Mouse (Mus musculus) hindbrain, embryonic 12.5 days (tissue): ENCODE data around the gene Zfp655. TPM values are rescaled to one million over a fixed set of nuclear protein-coding genes. Genes with fewer than 3 reads are reported as not detected.

ENCODE experiments used
- ATAC-seq: fragments of 200-750 bp; cut with Nextera tagmentation; 2 replicates; pipeline ENCODE4 v1.8.0; 2017; ENCODE audit warnings: moderate TSS enrichment; ENCODE audit not compliant: low FRiP score
- H3K27ac ChIP-seq: fragments of 300-500 bp; sonication (generic); 2 replicates; pipeline ENCODE4 v1.5.1; 2016; ENCODE audit warnings: mild to moderate bottlenecking
- H3K27me3 ChIP-seq: fragments of 300-500 bp; sonication (generic); 2 replicates; pipeline ENCODE4 v1.6.1; 2016; ENCODE audit warnings: mild to moderate bottlenecking
- H3K36me3 ChIP-seq: fragments of 300-500 bp; sonication (generic); 2 replicates; pipeline ENCODE4 v1.6.1; 2016; ENCODE audit warnings: mild to moderate bottlenecking
- H3K4me1 ChIP-seq: fragments of 300-500 bp; sonication (generic); 2 replicates; pipeline ENCODE4 v1.6.1; 2016
- H3K4me2 ChIP-seq: fragments of 300-500 bp; sonication (generic); replicated peaks from 2 replicates; pipeline ENCODE4 v1.6.1; 2016; ENCODE audit warnings: mild to moderate bottlenecking
- H3K4me3 ChIP-seq: fragments of 300-500 bp; sonication (generic); 2 replicates; pipeline ENCODE4 v1.5.1; 2016; ENCODE audit warnings: mild to moderate bottlenecking
- H3K9ac ChIP-seq: fragments of 300-500 bp; sonication (generic); 2 replicates; pipeline ENCODE4 v1.6.1; 2016; ENCODE audit warnings: mild to moderate bottlenecking, moderate library complexity
- H3K9me3 ChIP-seq: fragments of 300-500 bp; sonication (generic); replicated peaks from 2 replicates; pipeline ENCODE4 v1.6.1; 2016; ENCODE audit warnings: mild to moderate bottlenecking
- whole genome bisulfite sequencing: fragments of 180-500 bp; shearing (Covaris S2); methylation state at CpG from one replicate; pipeline ENCODE4 v1.1.7; 2016; 5-methylcytosine and 5-hydroxymethylcytosine counted together
- polyA plus RNA-seq: library from polyadenylated mRNA; unstranded; fragments of >200 nt; fragmentation: Nextera tagmentation; extraction: Ambion mirVana; gene quantifications from 2 replicates; pipeline ENCODE4 v1.2.1, GENCODE M21; 2016

Zfp655 gene
- 43.6 and 45.9 TPM in 2 replicates for polyA plus RNA-seq

DNA sequence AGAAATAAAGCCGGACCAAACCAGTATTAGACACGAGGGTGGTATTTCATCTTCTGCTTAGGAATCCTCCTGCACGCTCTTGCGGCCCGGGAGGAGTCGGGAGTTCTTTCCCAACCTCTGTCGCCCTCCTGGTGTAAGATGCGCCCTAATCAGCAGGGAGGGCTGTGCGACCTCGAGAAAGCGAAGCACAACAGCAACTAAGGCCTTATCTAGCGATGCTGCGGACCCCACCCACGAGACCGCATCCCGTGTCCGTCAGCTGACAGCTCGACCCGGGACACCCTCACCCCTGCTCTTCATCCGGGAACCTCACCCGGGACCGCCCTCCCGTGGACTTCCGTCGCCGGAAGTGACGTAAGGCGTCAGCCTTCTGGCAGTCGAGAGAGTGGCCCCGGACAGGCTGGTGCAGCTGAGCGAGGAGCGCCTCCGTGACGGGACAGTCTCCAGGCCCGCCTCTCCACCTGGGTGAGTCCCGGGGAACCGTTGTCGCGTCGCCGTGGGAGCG lies at the start of gene Zfp655:
Gene Zfp655, plus strand, starts transcription at position 349 of the 505 bp plus-strand sequence.
- WGBS, result under 1% methylated on average over 42 of the region's 42 CpGs
- H3K27me3 ChIP-seq, result peaks cover 3% of the 10 kb centered on the region; the same call in 1 of the 2 replicates
- peaks cover 32% of the 10 kb centered on the region for H3K36me3 ChIP-seq
- H3K4me2 ChIP-seq, result peak within 1 kb of the TSS; percentile 77
- H3K9me3 ChIP-seq, result no peaks in the 10 kb centered on the region
- peak within 1 kb of the TSS; percentile 95 for H3K4me3 ChIP-seq
- peak; percentile 98 for ATAC-seq
- peak within 1 kb of the TSS; percentile 93 for H3K27ac ChIP-seq
- H3K4me1 ChIP-seq, result peaks cover 18% of the 10 kb centered on the region
- peak within 1 kb of the TSS; percentile 99 for H3K9ac ChIP-seq

- ATAC-seq, result no peak
- H3K4me1 ChIP-seq, result peaks cover 15% of the 10 kb centered on the region
- WGBS, result 93% methylated on average over 2 of the region's 2 CpGs
- H3K9me3 ChIP-seq, result no peaks in the 10 kb centered on the region
- no peak overlapping the region for H3K27ac ChIP-seq
- peaks cover 74% of the 10 kb centered on the region for H3K36me3 ChIP-seq
- no peak overlapping the region for H3K9ac ChIP-seq
- no peak overlapping the region for H3K4me2 ChIP-seq
- no peak overlapping the region for H3K4me3 ChIP-seq
- no peaks in the 10 kb centered on the region for H3K27me3 ChIP-seq
Observed at GRCm38 (mm10) chr5:145185244-145185643, 46.3 kb upstream of the Zfp655 start.

GRCm38 (mm10) chr5:145189416-145189815 lies 42.1 kb upstream of the Zfp655 start:
- Histone ChIP-seq H3K4me1 (peaks cover 25% of the 10 kb centered on the region), H3K9ac (no peak overlapping the region), H3K4me2 (no peak overlapping the region), H3K27me3 (no peaks in the 10 kb centered on the region), H3K9me3 (no peaks in the 10 kb centered on the region), H3K4me3 (no peak overlapping the region), H3K36me3 (peaks cover 36% of the 10 kb centered on the region), H3K27ac (no peak overlapping the region)
- ATAC-seq, result no peak
- WGBS, result 98% methylated on average over 6 of the region's 6 CpGs

- no peaks in the 10 kb centered on the region for H3K27me3 ChIP-seq
- H3K4me1 ChIP-seq, result peaks cover 25% of the 10 kb centered on the region
- no peaks in the 10 kb centered on the region for H3K9me3 ChIP-seq
- peak overlapping the region; percentile 83 for H3K4me3 ChIP-seq
- peak overlapping the region; percentile 65 for H3K4me2 ChIP-seq
- ATAC-seq, result no peak
- 0 out of 2 replicates have a peak overlapping the region, but pooled peaks have one; percentile 12 for H3K27ac ChIP-seq
- peak overlapping the region; percentile 91 for H3K9ac ChIP-seq
- H3K36me3 ChIP-seq, result peaks cover 39% of the 10 kb centered on the region
- 54% methylated on average over 5 of the region's 5 CpGs for WGBS
Observed at GRCm38 (mm10) chr5:145190373-145190772, 41.1 kb upstream of the Zfp655 start.

GRCm38 (mm10) chr5:145190875-145191798 lies 40.4 kb upstream of the Zfp655 start:
- peaks cover 25% of the 10 kb centered on the region for H3K4me1 ChIP-seq
- H3K9ac ChIP-seq, result peak overlapping the region; percentile 91
- no peaks in the 10 kb centered on the region for H3K27me3 ChIP-seq
- peak overlapping the region; percentile 83 for H3K4me3 ChIP-seq
- WGBS, result 2% methylated on average over 41 of the region's 41 CpGs
- H3K36me3 ChIP-seq, result peaks cover 39% of the 10 kb centered on the region
- ATAC-seq, result peak; percentile 91
- H3K27ac ChIP-seq, result peak overlapping the region; percentile 86
- H3K4me2 ChIP-seq, result peak overlapping the region; percentile 65
- no peaks in the 10 kb centered on the region for H3K9me3 ChIP-seq

GRCm38 (mm10) chr5:145191962-145192361 lies 39.6 kb upstream of the Zfp655 start, which contains the start of gene Atp5j2:
Gene Atp5j2, minus strand, starts transcription at chr5:145192062.
- Histone ChIP-seq H3K36me3 (peaks cover 33% of the 10 kb centered on the region), H3K27ac (peak within 1 kb of the TSS; percentile 86), H3K4me3 (peak within 1 kb of the TSS; percentile 83), H3K9ac (peak within 1 kb of the TSS; percentile 91), H3K4me2 (peak within 1 kb of the TSS; percentile 65), H3K4me1 (peaks cover 25% of the 10 kb centered on the region), H3K27me3 (no peaks in the 10 kb centered on the region), H3K9me3 (no peaks in the 10 kb centered on the region)
- no peak; the same call in 1 of the 2 replicates for ATAC-seq
- WGBS, result 88% methylated on average over 2 of the region's 2 CpGs

GRCm38 (mm10) chr5:145200387-145200786 lies 31.1 kb upstream of the Zfp655 start:
- H3K4me3 ChIP-seq, result peak overlapping the region; percentile 68; the same call in 1 of the 2 replicates
- peak overlapping the region; percentile 88 for H3K4me2 ChIP-seq
- no peak overlapping the region for H3K9ac ChIP-seq
- WGBS, result 80% methylated on average over 7 of the region's 7 CpGs
- no peaks in the 10 kb centered on the region for H3K9me3 ChIP-seq
- H3K27ac ChIP-seq, result no peak overlapping the region
- peaks cover 11% of the 10 kb centered on the region for H3K36me3 ChIP-seq
- ATAC-seq, result no peak
- peaks cover 21% of the 10 kb centered on the region for H3K4me1 ChIP-seq
- no peaks in the 10 kb centered on the region for H3K27me3 ChIP-seq

DNA sequence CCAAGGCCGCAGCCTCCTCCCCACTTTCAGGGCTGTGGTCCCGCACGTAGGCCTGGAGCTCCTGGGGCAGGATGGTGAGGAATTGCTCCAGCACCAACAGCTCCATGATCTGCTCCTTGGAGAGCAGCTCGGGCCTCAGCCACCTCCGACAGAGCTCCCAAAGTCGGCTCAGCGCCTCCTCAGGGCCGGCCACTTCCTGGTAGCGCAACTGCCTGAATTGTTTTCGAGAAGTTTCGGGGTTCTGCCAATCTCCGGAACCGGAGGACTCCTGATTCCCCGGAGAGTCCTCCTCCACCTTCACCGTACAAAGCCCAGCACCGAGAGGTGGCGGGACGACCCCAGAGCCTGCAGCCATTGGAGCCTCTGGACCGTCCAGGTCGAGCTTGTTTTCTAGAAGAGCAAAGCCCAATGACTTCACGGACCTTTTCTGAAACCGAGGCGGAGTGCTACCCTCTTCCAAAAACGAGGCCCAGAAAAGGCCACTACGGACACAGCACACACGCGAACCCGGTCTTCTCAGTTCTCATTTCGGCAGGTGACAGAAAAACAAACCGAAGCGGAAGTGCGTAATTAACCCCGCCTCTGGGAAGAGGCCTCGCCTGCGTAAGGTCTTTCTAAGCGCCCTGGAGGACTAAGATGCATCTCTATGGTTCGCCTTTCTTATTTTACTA lies 30.1 kb upstream of the Zfp655 start, which contains the start of gene Zkscan14:
Gene Zkscan14, minus strand, starts transcription at position 548 of the 671 bp plus-strand sequence.
- peak within 1 kb of the TSS; percentile 74 for H3K9ac ChIP-seq
- WGBS, result 3% methylated on average over 37 of the region's 37 CpGs
- peak within 1 kb of the TSS; percentile 68 for H3K4me3 ChIP-seq
- H3K4me2 ChIP-seq, result peak within 1 kb of the TSS; percentile 88
- no peak for ATAC-seq
- no peaks in the 10 kb centered on the region for H3K27me3 ChIP-seq
- H3K4me1 ChIP-seq, result peaks cover 27% of the 10 kb centered on the region
- no peaks in the 10 kb centered on the region; the same call in 1 of the 2 replicates for H3K36me3 ChIP-seq
- peak within 1 kb of the TSS; percentile 60 for H3K27ac ChIP-seq
- no peaks in the 10 kb centered on the region for H3K9me3 ChIP-seq

GRCm38 (mm10) chr5:145202446-145202845 lies 29.1 kb upstream of the Zfp655 start:
- WGBS, result 53% methylated on average over 3 of the region's 3 CpGs
- no peak overlapping the region for H3K4me3 ChIP-seq

DNA sequence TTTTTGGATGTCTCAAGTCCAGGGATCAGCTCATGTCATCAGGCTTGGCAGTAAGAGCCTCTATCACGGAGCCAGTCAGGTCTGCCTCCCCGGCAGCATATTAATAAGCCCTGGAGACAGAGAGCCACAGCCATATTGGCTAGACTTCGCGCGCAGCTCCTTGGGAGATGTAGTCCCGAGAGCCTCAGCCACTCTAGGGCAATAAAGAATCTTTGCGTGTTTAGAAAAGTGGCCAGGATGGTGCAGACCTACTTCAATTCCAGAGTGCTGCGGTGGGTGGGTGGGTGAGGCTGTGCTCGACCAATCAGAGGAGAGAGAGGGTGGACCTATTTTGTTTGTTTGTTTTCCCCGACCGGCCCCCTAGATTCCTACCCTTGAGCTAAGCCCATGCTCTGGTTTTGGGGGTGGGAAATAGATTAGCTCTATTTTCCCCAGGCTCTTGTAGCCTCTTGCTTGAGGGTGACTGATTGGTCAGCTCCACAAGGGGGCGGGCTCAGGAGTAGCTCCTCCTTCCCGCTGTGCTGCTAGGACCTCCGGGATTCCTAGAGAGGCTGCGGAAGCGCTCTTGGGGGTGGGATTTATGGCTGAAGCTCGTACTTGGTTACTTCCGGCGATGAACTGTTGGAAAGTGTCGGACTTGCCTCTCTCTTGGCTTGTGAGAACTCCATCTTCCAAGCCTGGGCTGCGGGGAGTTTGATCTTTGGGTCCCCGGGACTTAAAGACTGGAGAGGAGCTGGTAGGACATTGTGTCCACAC lies 27.4 kb upstream of the Zfp655 start, which contains the start of gene Zkscan5:
Gene Zkscan5, plus strand, starts transcription at position 627 of the 756 bp plus-strand sequence.
- peak within 1 kb of the TSS; percentile 88 for H3K27ac ChIP-seq
- WGBS, result under 1% methylated on average over 22 of the region's 22 CpGs
- peaks cover 14% of the 10 kb centered on the region; the same call in 1 of the 2 replicates for H3K36me3 ChIP-seq
- ATAC-seq, result peak; percentile 95
- peak within 1 kb of the TSS; percentile 60 for H3K9ac ChIP-seq
- peaks cover 27% of the 10 kb centered on the region for H3K4me1 ChIP-seq
- H3K9me3 ChIP-seq, result no peaks in the 10 kb centered on the region
- no peaks in the 10 kb centered on the region for H3K27me3 ChIP-seq
- peak within 1 kb of the TSS; percentile 58 for H3K4me2 ChIP-seq
- peak within 1 kb of the TSS; percentile 56 for H3K4me3 ChIP-seq

More at GRCm38 (mm10) chr5:145202446-145202845, 29.1 kb upstream of the Zfp655 start:
- Histone ChIP-seq H3K36me3 (peaks cover 5% of the 10 kb centered on the region; the same call in 1 of the 2 replicates), H3K9me3 (no peaks in the 10 kb centered on the region), H3K27ac (no peak overlapping the region), H3K27me3 (no peaks in the 10 kb centered on the region), H3K4me1 (peaks cover 27% of the 10 kb centered on the region), H3K9ac (no peak overlapping the region), H3K4me2 (no peak overlapping the region)
- ATAC-seq, result no peak

GRCm38 (mm10) chr5:145205041-145205440 lies 26.5 kb upstream of the Zfp655 start:
- H3K4me1 ChIP-seq, result peaks cover 23% of the 10 kb centered on the region
- H3K9ac ChIP-seq, result peak overlapping the region; percentile 20; the same call in 1 of the 2 replicates
- 22% methylated on average over 9 of the region's 9 CpGs for WGBS
- ATAC-seq, result no peak
- H3K9me3 ChIP-seq, result no peaks in the 10 kb centered on the region
- H3K36me3 ChIP-seq, result peaks cover 18% of the 10 kb centered on the region
- H3K4me3 ChIP-seq, result peak overlapping the region; percentile 56
- no peak overlapping the region for H3K27ac ChIP-seq
- H3K27me3 ChIP-seq, result no peaks in the 10 kb centered on the region
- peak overlapping the region; percentile 58 for H3K4me2 ChIP-seq
